Mouse (Mus musculus): ENCODE measurements around the gene Olfr53.
"Not testable (repeated sequence)": the region's sequence is repeated elsewhere in the genome, so short reads cannot be mapped to it uniquely, and the experiment has no call there.

- not testable (repeated sequence) for TF ChIP-seq USF1 (IDR thresholded peaks at IDR 0.05; ENCODE audit: low read depth); MYOD1 (IDR thresholded peaks at IDR 0.05; ENCODE audit: control insufficient read depth in 1 of 3, insufficient read length in 2 of 3, low read depth in 2 of 3); POLR2A (IDR thresholded peaks at IDR 0.05; ENCODE audit: insufficient read length, low read depth); POLR2AphosphoS2 (IDR thresholded peaks at IDR 0.05; ENCODE audit: insufficient read length, low read depth); CEBPB (IDR thresholded peaks at IDR 0.05; ENCODE audit: insufficient read depth, poor library complexity, severe bottlenecking); MAX (IDR thresholded peaks at IDR 0.05; ENCODE audit: low read depth); E2F4 (IDR thresholded peaks at IDR 0.05; ENCODE audit: insufficient read depth); MYOG (IDR thresholded peaks at IDR 0.05; ENCODE audit: control insufficient read depth in 1 of 3, insufficient read depth in 1 of 3, insufficient read length in 2 of 3, low read depth in 2 of 3)
Measured at GRCm38 (mm10) chr7:140679591-140679990, 33.3 kb downstream of the Olfr53 start.
